Mouse (Mus musculus): Measurements from ENCODE around the gene Tsga13.

The Tsga13 gene

GRCm38 (mm10) chr6:30855205-30855604, 60.2 kb downstream of the Tsga13 start:
- DNase-seq: no peak

GRCm38 (mm10) chr6:30849818-30850217, 65.6 kb downstream of the Tsga13 start:
- no peak for DNase-seq
